Mouse (Mus musculus) intestine, embryonic 16.5 days (tissue): ENCODE data around the gene Trip10. TPM values are rescaled to one million over a fixed set of nuclear protein-coding genes. Genes with fewer than 3 reads are reported as not detected.

Experiments
- ATAC-seq: fragments of 200-750 bp; cut with Nextera tagmentation; 2 replicates; pipeline ENCODE4 v1.8.0; 2017; ENCODE audit warnings: moderate TSS enrichment, moderate library complexity
- H3K27ac ChIP-seq: fragments of 300-500 bp; sonication (generic); 2 replicates; pipeline ENCODE4 v1.5.1; 2014; ENCODE audit warnings: mild to moderate bottlenecking, low read length
- H3K27me3 ChIP-seq: fragments of 300-500 bp; sonication (generic); replicated peaks from 2 replicates; pipeline ENCODE4 v1.6.1; 2014; ENCODE audit warnings: low read length, control low read depth, mixed read lengths; ENCODE audit not compliant: control insufficient read depth, insufficient read depth
- H3K36me3 ChIP-seq: fragments of 300-500 bp; sonication (generic); 2 replicates; pipeline ENCODE4 v1.6.1; 2014; ENCODE audit warnings: low read length, control low read depth; ENCODE audit not compliant: control insufficient read depth, insufficient read depth
- H3K4me1 ChIP-seq: fragments of 300-500 bp; sonication (generic); 2 replicates; pipeline ENCODE4 v1.6.1; 2014; ENCODE audit warnings: low read length, control low read depth, mixed read lengths; ENCODE audit not compliant: control insufficient read depth, insufficient read depth
- H3K4me2 ChIP-seq: fragments of 300-500 bp; sonication (generic); 2 replicates; pipeline ENCODE4 v1.6.1; 2014; ENCODE audit warnings: low read depth, low read length, control low read depth
- H3K4me3 ChIP-seq: fragments of 300-500 bp; sonication (generic); 2 replicates; pipeline ENCODE4 v1.5.1; 2014; ENCODE audit warnings: mild to moderate bottlenecking, low read length
- H3K9ac ChIP-seq: fragments of 300-500 bp; sonication (generic); 2 replicates; pipeline ENCODE4 v1.6.1; 2014; ENCODE audit warnings: low read depth, low read length
- H3K9me3 ChIP-seq: fragments of 300-500 bp; sonication (generic); 2 replicates; pipeline ENCODE4 v1.6.1; 2016; ENCODE audit warnings: low read length, control low read depth; ENCODE audit not compliant: control insufficient read depth
- WGBS: fragments of 180-500 bp; shearing (Covaris S2); extraction: QIAGEN DNeasy Blood & Tissue Kit; methylation state at CpG from one replicate; pipeline ENCODE4 v1.1.7; 2014; 5-methylcytosine and 5-hydroxymethylcytosine counted together
- polyA plus RNA-seq: library from polyadenylated mRNA; unstranded; fragments of >200 nt; fragmentation: Nextera tagmentation; extraction: Ambion mirVana; gene quantifications from 2 replicates; pipeline ENCODE4 v1.2.1, GENCODE M21; 2015

The Trip10 gene
- polyA plus RNA-seq, 1 experiment from 2014 or later = 46.9 TPM

GRCm38 (mm10) chr17:57247393-57248200 is 1.7 kb upstream of the Trip10 start:
- Histone ChIP-seq H3K4me2 (peak overlapping the region; percentile 94), H3K27me3 (no peaks in the 10 kb centered on the region), H3K4me1 (peaks cover 21% of the 10 kb centered on the region), H3K9me3 (no peaks in the 10 kb centered on the region), H3K36me3 (peaks cover 9% of the 10 kb centered on the region), H3K9ac (peak overlapping the region; percentile 95), H3K4me3 (peak overlapping the region; percentile 88), H3K27ac (peak overlapping the region; percentile 92)
- ATAC-seq = peak; percentile 89
- under 1% methylated on average over 46 of the region's 46 CpGs for WGBS

- ATAC-seq = peak; percentile 65
- no peaks in the 10 kb centered on the region for H3K9me3 ChIP-seq
- H3K4me3 ChIP-seq = peak within 1 kb of the TSS; percentile 88
- 1% methylated on average over 12 of the region's 12 CpGs for WGBS
- no peaks in the 10 kb centered on the region for H3K27me3 ChIP-seq
- peak within 1 kb of the TSS; percentile 92 for H3K27ac ChIP-seq
- peak within 1 kb of the TSS; percentile 95 for H3K9ac ChIP-seq
- H3K36me3 ChIP-seq = peaks cover 4% of the 10 kb centered on the region
- peaks cover 21% of the 10 kb centered on the region for H3K4me1 ChIP-seq
- H3K4me2 ChIP-seq = peak within 1 kb of the TSS; percentile 94
Observed at GRCm38 (mm10) chr17:57248201-57248699, 1.0 kb upstream of the Trip10 start, which contains the start of gene Gpr108. Gene Gpr108, minus strand, starts transcription at chr17:57248446.

GRCm38 (mm10) chr17:57248771-57249170 is 484 bp upstream of the Trip10 start:
- Histone ChIP-seq H3K36me3 (peaks cover 6% of the 10 kb centered on the region), H3K9ac (peak overlapping the region; percentile 71), H3K4me3 (peak overlapping the region; percentile 88), H3K4me1 (peaks cover 21% of the 10 kb centered on the region), H3K9me3 (no peaks in the 10 kb centered on the region), H3K27ac (peak overlapping the region; percentile 90), H3K27me3 (no peaks in the 10 kb centered on the region), H3K4me2 (peak overlapping the region; percentile 94)
- 6% methylated on average over 13 of the region's 13 CpGs for WGBS
- no peak for ATAC-seq

GRCm38 (mm10) chr17:57250461-57251160 is 1.4 kb downstream of the Trip10 start:
- peak overlapping the region; percentile 40 for H3K27ac ChIP-seq
- H3K4me2 ChIP-seq = peak overlapping the region; percentile 94
- no peak for ATAC-seq
- peaks cover 12% of the 10 kb centered on the region for H3K36me3 ChIP-seq
- H3K4me1 ChIP-seq = peaks cover 21% of the 10 kb centered on the region
- H3K9me3 ChIP-seq = no peaks in the 10 kb centered on the region
- H3K4me3 ChIP-seq = peak overlapping the region; percentile 88
- H3K27me3 ChIP-seq = no peaks in the 10 kb centered on the region
- H3K9ac ChIP-seq = peak overlapping the region; percentile 81
- 4% methylated on average over 33 of the region's 33 CpGs for WGBS

GRCm38 (mm10) chr17:57251431-57251830 is 2.2 kb downstream of the Trip10 start:
- Histone ChIP-seq H3K9me3 (no peaks in the 10 kb centered on the region), H3K4me3 (no peak overlapping the region), H3K4me2 (no peak overlapping the region), H3K27ac (no peak overlapping the region), H3K36me3 (peaks cover 12% of the 10 kb centered on the region), H3K4me1 (peaks cover 16% of the 10 kb centered on the region), H3K9ac (no peak overlapping the region), H3K27me3 (no peaks in the 10 kb centered on the region)
- ATAC-seq = no peak
- WGBS = 95% methylated on average over 3 of the region's 3 CpGs

- Histone ChIP-seq H3K27ac (no peak overlapping the region), H3K36me3 (peaks cover 14% of the 10 kb centered on the region), H3K27me3 (no peaks in the 10 kb centered on the region), H3K4me3 (no peak overlapping the region), H3K4me2 (no peak overlapping the region), H3K9me3 (no peaks in the 10 kb centered on the region), H3K4me1 (peaks cover 14% of the 10 kb centered on the region), H3K9ac (no peak overlapping the region)
- WGBS = 58% methylated on average over 6 of the region's 6 CpGs
- no peak for ATAC-seq
Observed at GRCm38 (mm10) chr17:57253306-57253705, 4.1 kb downstream of the Trip10 start.

GRCm38 (mm10) chr17:57255354-57255753 is 6.1 kb downstream of the Trip10 start:
- H3K4me2 ChIP-seq = no peak overlapping the region
- WGBS = 88% methylated on average over 14 of the region's 14 CpGs
- no peak overlapping the region for H3K4me3 ChIP-seq
- H3K9ac ChIP-seq = no peak overlapping the region
- ATAC-seq = no peak
- no peaks in the 10 kb centered on the region for H3K27me3 ChIP-seq
- H3K36me3 ChIP-seq = peaks cover 14% of the 10 kb centered on the region
- H3K27ac ChIP-seq = no peak overlapping the region
- no peaks in the 10 kb centered on the region for H3K9me3 ChIP-seq
- H3K4me1 ChIP-seq = peaks cover 6% of the 10 kb centered on the region; the same call in 1 of the 2 replicates

GRCm38 (mm10) chr17:57256921-57257485 is 7.7 kb downstream of the Trip10 start:
- no peak overlapping the region for H3K4me3 ChIP-seq
- H3K27me3 ChIP-seq = no peaks in the 10 kb centered on the region
- WGBS = 93% methylated on average over 22 of the region's 22 CpGs
- peaks cover 14% of the 10 kb centered on the region for H3K36me3 ChIP-seq
- H3K4me1 ChIP-seq = no peaks in the 10 kb centered on the region
- no peak for ATAC-seq
- H3K9me3 ChIP-seq = no peaks in the 10 kb centered on the region
- H3K4me2 ChIP-seq = no peak overlapping the region
- no peak overlapping the region for H3K27ac ChIP-seq
- no peak overlapping the region for H3K9ac ChIP-seq

- no peaks in the 10 kb centered on the region for H3K9me3 ChIP-seq
- no peaks in the 10 kb centered on the region for H3K27me3 ChIP-seq
- H3K27ac ChIP-seq = no peak overlapping the region
- no peaks in the 10 kb centered on the region for H3K4me1 ChIP-seq
- no peak overlapping the region for H3K4me3 ChIP-seq
- 95% methylated on average over 3 of the region's 3 CpGs for WGBS
- H3K36me3 ChIP-seq = peaks cover 18% of the 10 kb centered on the region
- H3K9ac ChIP-seq = no peak overlapping the region
- ATAC-seq = no peak
- H3K4me2 ChIP-seq = no peak overlapping the region
Observed at GRCm38 (mm10) chr17:57258191-57258590, 8.9 kb downstream of the Trip10 start.
